Mouse (Mus musculus): ENCODE measurements around the gene P2rx3. TPM values are rescaled to one million over a fixed set of nuclear protein-coding genes. Genes with fewer than 3 reads are reported as not detected.

The P2rx3 gene
- polyA plus RNA-seq, 1 experiment from 2014 or later = 2.5 TPM

DNA sequence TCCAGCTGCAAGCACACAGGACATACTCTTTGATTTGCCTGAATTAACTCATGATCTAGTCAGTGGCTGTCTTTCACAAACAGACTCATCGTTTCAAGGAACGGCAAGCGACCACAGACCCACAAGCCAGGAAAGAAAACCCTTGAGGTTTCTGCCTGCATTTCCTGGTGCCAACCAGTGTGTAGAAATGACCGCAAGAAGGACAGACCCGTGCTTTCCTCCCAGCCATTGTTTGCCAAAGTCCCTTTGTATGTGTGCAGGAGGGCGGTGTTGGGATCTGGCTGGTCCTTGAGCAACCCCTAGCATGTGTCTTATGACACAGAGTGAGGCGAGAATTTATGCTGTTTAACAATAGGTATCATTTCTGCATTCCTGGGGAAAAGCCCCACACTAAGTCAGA lies 3.1 kb downstream of the P2rx3 start:
- Histone ChIP-seq H3K36me3 (peaks cover under 1% of the 10 kb centered on the region; the same call in 1 of the 2 replicates), H3K4me1 (replicated peaks) (peaks cover 27% of the 10 kb centered on the region), H3K9ac (replicated peaks) (no peak overlapping the region), H3K4me2 (replicated peaks) (no peak overlapping the region), H3K27ac (no peak overlapping the region), H3K4me3 (replicated peaks) (no peak overlapping the region), H3K9me3 (no peaks in the 10 kb centered on the region), H3K27me3 (no peaks in the 10 kb centered on the region)
- no peak for ATAC-seq
- 86% methylated on average over 7 of the region's 7 CpGs for WGBS

DNA sequence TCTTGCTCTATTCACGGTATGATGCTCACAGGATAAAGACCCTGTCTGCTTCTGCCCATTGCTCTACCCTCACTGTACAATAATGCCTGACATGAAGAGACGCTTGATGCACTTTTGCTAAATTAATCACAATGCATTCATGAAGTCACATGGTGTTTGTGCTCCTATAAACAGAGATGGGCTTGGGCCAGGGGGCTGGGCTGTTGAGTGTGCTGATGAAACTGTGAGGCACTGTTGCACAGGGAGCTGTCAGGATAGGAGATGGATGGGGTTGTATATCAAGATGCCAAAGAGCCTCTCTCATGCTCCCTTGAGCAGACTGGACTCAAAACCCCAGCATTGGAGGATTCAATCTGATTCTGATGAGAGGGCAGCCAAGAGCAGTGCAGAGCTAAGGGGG lies 4.1 kb downstream of the P2rx3 start:
- 84% methylated on average over 2 of the region's 2 CpGs for WGBS
- Histone ChIP-seq H3K27ac (no peak overlapping the region), H3K36me3 (no peaks in the 10 kb centered on the region), H3K4me2 (replicated peaks) (no peak overlapping the region), H3K27me3 (no peaks in the 10 kb centered on the region), H3K4me3 (replicated peaks) (no peak overlapping the region), H3K9me3 (no peaks in the 10 kb centered on the region), H3K4me1 (replicated peaks) (peaks cover 18% of the 10 kb centered on the region), H3K9ac (replicated peaks) (no peak overlapping the region)
- no peak for ATAC-seq

GRCm38 (mm10) chr2:85030989-85031388 lies 6.3 kb downstream of the P2rx3 start:
- H3K4me3 ChIP-seq (replicated peaks) = no peak overlapping the region
- H3K36me3 ChIP-seq = no peaks in the 10 kb centered on the region
- no peak overlapping the region for H3K27ac ChIP-seq
- peaks cover 6% of the 10 kb centered on the region for H3K4me1 ChIP-seq (replicated peaks)
- 70% methylated on average over 6 of the region's 6 CpGs for WGBS
- H3K4me2 ChIP-seq (replicated peaks) = no peak overlapping the region
- no peaks in the 10 kb centered on the region for H3K9me3 ChIP-seq
- no peak overlapping the region for H3K9ac ChIP-seq (replicated peaks)
- ATAC-seq = no peak
- no peaks in the 10 kb centered on the region for H3K27me3 ChIP-seq

- Histone ChIP-seq H3K9ac (replicated peaks) (no peak overlapping the region), H3K4me2 (replicated peaks) (no peak overlapping the region), H3K4me3 (replicated peaks) (no peak overlapping the region), H3K4me1 (replicated peaks) (no peaks in the 10 kb centered on the region), H3K36me3 (no peaks in the 10 kb centered on the region), H3K27ac (no peak overlapping the region), H3K27me3 (no peaks in the 10 kb centered on the region), H3K9me3 (no peaks in the 10 kb centered on the region)
- ATAC-seq = no peak
- WGBS = 71% methylated on average over 6 of the region's 6 CpGs
Measured at GRCm38 (mm10) chr2:85029897-85030296, 7.4 kb downstream of the P2rx3 start.

GRCm38 (mm10) chr2:85027281-85027680 lies 10.0 kb downstream of the P2rx3 start:
- Histone ChIP-seq H3K27ac (no peak overlapping the region), H3K4me2 (replicated peaks) (no peak overlapping the region), H3K27me3 (no peaks in the 10 kb centered on the region), H3K4me1 (replicated peaks) (no peaks in the 10 kb centered on the region), H3K36me3 (no peaks in the 10 kb centered on the region), H3K9ac (replicated peaks) (no peak overlapping the region), H3K4me3 (replicated peaks) (no peak overlapping the region), H3K9me3 (no peaks in the 10 kb centered on the region)
- WGBS = 78% methylated on average over 5 of the region's 5 CpGs
- no peak for ATAC-seq

DNA sequence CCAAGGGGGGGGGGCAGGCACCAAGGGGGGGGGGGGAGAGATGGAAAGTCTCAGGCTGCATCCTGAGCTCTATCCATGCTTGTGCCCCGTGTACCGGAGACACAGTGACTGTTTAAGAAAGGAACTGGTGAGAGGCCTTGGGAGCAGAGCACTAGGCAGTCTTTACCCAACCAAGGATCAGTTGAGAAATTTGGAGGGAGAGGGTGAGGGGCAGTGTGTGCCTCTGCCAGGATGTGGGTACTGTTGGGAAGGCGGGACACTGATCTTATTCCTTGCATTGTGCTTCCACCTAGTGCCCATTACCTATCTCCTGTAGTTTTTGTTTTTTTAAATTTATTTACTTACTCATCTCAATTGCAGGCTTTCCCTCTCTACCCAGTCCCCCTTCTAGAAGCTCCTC lies 11.1 kb downstream of the P2rx3 start:
- H3K27ac ChIP-seq = no peak overlapping the region
- WGBS = 77% methylated on average over 3 of the region's 3 CpGs
- H3K9ac ChIP-seq (replicated peaks) = no peak overlapping the region

DNA sequence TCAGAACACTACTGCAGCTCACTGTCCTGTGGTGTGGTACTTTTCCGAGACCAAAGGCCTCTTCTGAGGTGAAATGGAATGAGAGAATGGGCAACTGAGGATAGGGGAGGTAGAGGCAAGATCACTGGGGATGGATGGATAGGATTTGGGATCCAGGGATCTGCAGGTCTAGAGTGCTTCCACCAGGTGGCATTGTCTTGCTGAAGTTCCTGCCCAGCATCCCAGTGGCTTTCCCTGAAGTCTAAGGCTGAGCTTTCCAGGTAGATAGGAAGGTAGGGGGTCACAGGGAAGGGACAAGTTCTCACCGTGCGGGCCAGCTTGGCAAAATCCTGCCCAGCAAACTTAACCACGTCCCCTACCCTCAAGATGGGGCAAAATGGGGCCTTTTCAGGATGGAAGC lies 15.2 kb downstream of the P2rx3 start:
- Histone ChIP-seq H3K27ac (no peak overlapping the region), H3K9me3 (no peaks in the 10 kb centered on the region), H3K4me1 (replicated peaks) (no peaks in the 10 kb centered on the region), H3K27me3 (no peaks in the 10 kb centered on the region), H3K4me3 (replicated peaks) (no peak overlapping the region), H3K4me2 (replicated peaks) (no peak overlapping the region), H3K36me3 (no peaks in the 10 kb centered on the region), H3K9ac (replicated peaks) (no peak overlapping the region)
- ATAC-seq = no peak
- 23% methylated on average over 4 of the region's 4 CpGs for WGBS

More for the DNA sequence above, 11.1 kb downstream of the P2rx3 start:
- no peak overlapping the region for H3K4me2 ChIP-seq (replicated peaks)
- no peaks in the 10 kb centered on the region for H3K9me3 ChIP-seq
- H3K4me1 ChIP-seq (replicated peaks) = no peaks in the 10 kb centered on the region
- no peaks in the 10 kb centered on the region for H3K36me3 ChIP-seq
- no peak for ATAC-seq
- no peaks in the 10 kb centered on the region for H3K27me3 ChIP-seq
- no peak overlapping the region for H3K4me3 ChIP-seq (replicated peaks)

DNA sequence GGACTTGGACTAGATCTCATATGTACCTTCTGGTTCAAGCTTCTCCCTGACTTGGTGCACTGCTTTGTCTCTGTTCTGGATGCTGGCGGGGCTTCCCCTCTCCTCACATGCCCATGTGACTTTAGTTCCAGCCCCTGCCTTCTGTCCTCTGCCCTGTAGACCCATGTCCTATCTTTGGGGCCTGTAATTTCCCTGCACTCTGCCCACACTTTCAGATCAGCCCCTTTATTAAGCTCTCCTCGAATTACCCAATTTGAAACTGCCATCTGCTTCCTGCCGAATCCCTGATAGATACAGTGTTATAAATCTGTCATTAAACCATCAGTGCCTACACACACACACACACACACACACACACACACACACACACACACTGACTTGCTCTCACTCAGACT lies 22.7 kb downstream of the P2rx3 start:
- no peak overlapping the region for H3K4me2 ChIP-seq (replicated peaks)
- no peaks in the 10 kb centered on the region for H3K36me3 ChIP-seq
- H3K9ac ChIP-seq (replicated peaks) = no peak overlapping the region
- H3K27ac ChIP-seq = no peak overlapping the region
- no peak for ATAC-seq
- no peak overlapping the region for H3K4me3 ChIP-seq (replicated peaks)
- H3K27me3 ChIP-seq = no peaks in the 10 kb centered on the region
- 76% methylated on average over 3 of the region's 3 CpGs for WGBS
- H3K4me1 ChIP-seq (replicated peaks) = no peaks in the 10 kb centered on the region
- no peaks in the 10 kb centered on the region for H3K9me3 ChIP-seq

DNA sequence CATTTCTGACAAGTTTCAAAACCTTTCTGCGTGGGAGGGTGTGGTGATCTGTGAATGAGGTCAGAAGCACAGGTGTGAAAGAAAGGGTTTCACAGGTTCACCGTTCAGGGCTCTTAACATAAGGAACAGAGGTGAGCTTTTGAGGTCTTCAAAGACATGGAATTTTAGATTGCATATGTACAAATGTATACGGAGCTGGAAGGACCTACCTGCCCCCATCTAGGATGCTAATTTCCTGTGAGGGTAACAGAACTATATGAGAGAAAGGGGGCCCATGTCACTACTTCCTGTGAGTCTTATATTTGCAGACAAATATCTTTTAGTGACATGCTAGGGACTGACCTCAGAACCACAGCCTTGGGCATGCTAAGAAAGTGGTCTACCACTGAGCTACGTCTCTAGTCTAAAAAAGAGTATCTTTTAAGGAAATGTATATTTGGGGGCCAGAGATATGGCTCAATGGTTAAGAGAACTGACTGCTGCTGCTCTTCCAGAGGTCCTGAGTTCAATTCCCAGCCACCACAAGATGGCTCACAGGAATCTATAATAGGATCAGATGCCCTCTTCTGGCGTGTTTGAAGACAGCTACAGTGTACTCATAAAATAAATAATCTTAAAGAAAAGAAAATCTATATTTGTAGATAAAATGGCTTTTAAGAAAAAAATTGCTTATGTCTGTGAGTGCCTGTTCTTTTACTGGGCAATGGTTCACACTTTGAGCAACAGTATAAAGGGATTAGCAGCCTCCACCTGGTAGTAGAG lies 23.3 kb downstream of the P2rx3 start:
- Histone ChIP-seq H3K4me1 (replicated peaks) (no peaks in the 10 kb centered on the region), H3K36me3 (no peaks in the 10 kb centered on the region), H3K27ac (no peak overlapping the region), H3K27me3 (no peaks in the 10 kb centered on the region), H3K9me3 (no peaks in the 10 kb centered on the region), H3K4me2 (replicated peaks) (no peak overlapping the region), H3K4me3 (replicated peaks) (no peak overlapping the region), H3K9ac (replicated peaks) (no peak overlapping the region)
- no peak for ATAC-seq
- 84% methylated on average over 5 of the region's 5 CpGs for WGBS

DNA sequence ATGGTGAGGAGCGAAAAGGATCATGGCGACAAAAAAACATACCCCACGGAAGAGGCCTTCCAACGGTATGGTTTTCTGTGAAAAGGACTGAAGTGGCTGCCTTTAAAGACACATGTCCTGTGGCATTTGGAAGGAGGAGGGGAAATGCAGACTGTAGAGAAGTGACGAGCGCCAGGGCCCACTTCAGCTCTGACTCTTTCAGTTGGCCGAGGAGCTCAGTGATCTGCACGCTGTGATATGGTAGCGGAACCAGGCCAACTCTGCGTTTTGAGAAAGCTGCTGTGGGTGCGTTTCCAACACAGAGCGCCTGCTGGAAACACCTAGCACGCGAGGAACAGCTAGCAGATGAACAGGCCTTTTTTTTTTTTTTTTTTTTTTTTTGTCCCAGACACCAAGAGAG lies 24.6 kb downstream of the P2rx3 start:
- 87% methylated on average over 14 of the region's 14 CpGs for WGBS
- H3K4me2 ChIP-seq (replicated peaks) = no peak overlapping the region
- no peak for ATAC-seq
- H3K27me3 ChIP-seq = no peaks in the 10 kb centered on the region
- no peaks in the 10 kb centered on the region for H3K9me3 ChIP-seq
- no peaks in the 10 kb centered on the region for H3K36me3 ChIP-seq
- no peak overlapping the region for H3K4me3 ChIP-seq (replicated peaks)
- no peaks in the 10 kb centered on the region for H3K4me1 ChIP-seq (replicated peaks)
- no peak overlapping the region for H3K27ac ChIP-seq
- H3K9ac ChIP-seq (replicated peaks) = no peak overlapping the region

GRCm38 (mm10) chr2:85011906-85012604 lies 25.2 kb downstream of the P2rx3 start:
- no peak overlapping the region for H3K4me2 ChIP-seq (replicated peaks)
- H3K4me3 ChIP-seq (replicated peaks) = no peak overlapping the region
- no peaks in the 10 kb centered on the region for H3K9me3 ChIP-seq
- 83% methylated on average over 9 of the region's 9 CpGs for WGBS
- no peaks in the 10 kb centered on the region for H3K4me1 ChIP-seq (replicated peaks)
- H3K27me3 ChIP-seq = no peaks in the 10 kb centered on the region
- H3K36me3 ChIP-seq = no peaks in the 10 kb centered on the region
- H3K27ac ChIP-seq = no peak overlapping the region
- no peak for ATAC-seq
- no peak overlapping the region for H3K9ac ChIP-seq (replicated peaks)

GRCm38 (mm10) chr2:85009212-85009611 lies 28.1 kb downstream of the P2rx3 start:
- no peak for ATAC-seq
- no peaks in the 10 kb centered on the region for H3K9me3 ChIP-seq
- H3K9ac ChIP-seq (replicated peaks) = no peak overlapping the region
- H3K4me2 ChIP-seq (replicated peaks) = no peak overlapping the region
- WGBS = 82% methylated on average over 2 of the region's 2 CpGs
- no peak overlapping the region for H3K27ac ChIP-seq
- no peaks in the 10 kb centered on the region for H3K36me3 ChIP-seq
- no peak overlapping the region for H3K4me3 ChIP-seq (replicated peaks)
- no peaks in the 10 kb centered on the region for H3K27me3 ChIP-seq
- no peaks in the 10 kb centered on the region for H3K4me1 ChIP-seq (replicated peaks)

All from midbrain, embryonic 13.5 days (tissue).